ENCODE assay signal across 9 mouse cellular contexts in genomic region chr6:37723337-37723736, GRCm38 (mm10).
DNase-seq lines count a peak whose midpoint lies in the region; ATAC-seq and TF ChIP-seq lines count a peak whose summit lies in the region.
"Had no signal": no experiment of that assay in that cellular context is flagged by ENCODE, and none has a peak within 500 bp of the region (broad histone marks: within the 10 kb centered on the region; RNA-seq: fewer than 3 reads in every experiment).

No protein-coding gene starts in this region.

- TF ChIP-seq POLR2A in kidney, adult 2 months (IDR thresholded peaks at IDR 0.05; ENCODE audit: low read depth, low read length), result no peak

- H3K4me1 ChIP-seq in kidney, adult 2 months (ENCODE audit: control insufficient read depth, insufficient read depth, low read length), result peaks cover 3% of the 10 kb centered on the region; the same call in 1 of the 2 replicates
- no peaks in the 10 kb centered on the region for H3K4me1 ChIP-seq in hindbrain, embryonic 12.5 days
- H3K4me1 ChIP-seq: liver, embryonic 15.5 days had no signal

- no peaks in the 10 kb centered on the region for H3K27me3 ChIP-seq in kidney, adult 2 months (replicated peaks; ENCODE audit: control insufficient read depth, insufficient read depth, low read length)
- no peaks in the 10 kb centered on the region for H3K27me3 ChIP-seq in hindbrain, embryonic 12.5 days
- H3K27me3 ChIP-seq: liver, embryonic 15.5 days had no signal

- DNase-seq in kidney, adult 2 months, result peak; percentile 82
- DNase-seq in kidney, adult 18-20 months, result no peak
- DNase-seq in MEL-GATA-1-ER (ENCODE audit: extremely low read depth, low read depth), result peak; percentile 5
- DNase-seq in cerebellum, adult 9-10 months, result peak; percentile 81
- peak; percentile 64 for DNase-seq in heart, postnatal 4 days
- DNase-seq in lung, postnatal 14 days, result peak; percentile 54

- H3K27ac ChIP-seq in kidney, adult 2 months (ENCODE audit: insufficient read depth, low read depth, low read length), result peak overlapping the region; percentile 78
- no peak overlapping the region for H3K27ac ChIP-seq in hindbrain, embryonic 12.5 days
- H3K27ac ChIP-seq: liver, embryonic 15.5 days had no signal

- ATAC-seq in erythroblast, adult 5-6 weeks (replicated peaks; ENCODE audit: low FRiP score, poor library complexity, severe bottlenecking), result no peak
- ATAC-seq in hindbrain, embryonic 12.5 days (ENCODE audit: low FRiP score), result no peak

- H3K9me3 ChIP-seq in hindbrain, embryonic 12.5 days (replicated peaks), result no peaks in the 10 kb centered on the region
- H3K9me3 ChIP-seq: liver, embryonic 15.5 days had no signal

- no peak overlapping the region for H3K4me3 ChIP-seq in kidney, adult 2 months (ENCODE audit: insufficient read depth, low read depth, low read length)
- H3K4me3 ChIP-seq in hindbrain, embryonic 12.5 days, result no peak overlapping the region
- H3K4me3 ChIP-seq: liver, embryonic 15.5 days had no signal

- H3K36me3 ChIP-seq in kidney, adult 2 months (ENCODE audit: control insufficient read depth, insufficient read depth, low read length), result no peaks in the 10 kb centered on the region
- H3K36me3 ChIP-seq in hindbrain, embryonic 12.5 days, result no peaks in the 10 kb centered on the region
- H3K36me3 ChIP-seq: liver, embryonic 15.5 days had no signal

- H3K9ac ChIP-seq in hindbrain, embryonic 12.5 days, result no peak overlapping the region
- H3K9ac ChIP-seq: liver, embryonic 15.5 days had no signal

- 48% methylated on average over 4 of the region's 4 CpGs for WGBS in kidney, adult 2 months
- WGBS in hindbrain, embryonic 12.5 days, result 77% methylated on average over 4 of the region's 4 CpGs

- TF ChIP-seq CTCF in kidney, adult 2 months (conservative IDR thresholded peaks at IDR 0.05; ENCODE audit: insufficient read depth, insufficient read length, low read depth, low read length), result no peak

- no peak overlapping the region for H3K4me2 ChIP-seq in hindbrain, embryonic 12.5 days (replicated peaks)
- H3K4me2 ChIP-seq: liver, embryonic 15.5 days had no signal
